Mouse (Mus musculus) G1E (cell line): ENCODE measurements around the gene Prr11. TPM values are rescaled to one million over a fixed set of nuclear protein-coding genes. Genes with fewer than 3 reads are reported as not detected.
A peak's percentile ranks its signal among the peaks of the same experiment; 100 is the strongest.
"Not testable (repeated sequence)": the region's sequence is repeated elsewhere in the genome, so short reads cannot be mapped to it uniquely, and the experiment has no call there.

Experiments used
- ATAC-seq: 2 replicates; pipeline ENCODE4 v1.8.0; 2016; ENCODE audit warnings: mild to moderate bottlenecking; ENCODE audit not compliant: insufficient number of reproducible peaks, poor library complexity, low FRiP score, severe bottlenecking; ENCODE audit errors: extremely low read depth
- DNase-seq: peaks from one replicate; pipeline ENCODE4 v3.0.0; 2012; ENCODE audit warnings: low spot score
- H3K27me3 ChIP-seq: 2 replicates; pipeline ENCODE4 v1.6.1; 2012; ENCODE audit warnings: mild to moderate bottlenecking, low read length, inconsistent platforms; ENCODE audit not compliant: insufficient read depth
- H3K36me3 ChIP-seq: replicated peaks from 2 replicates; pipeline ENCODE3; 2012; ENCODE audit warnings: mild to moderate bottlenecking, inconsistent platforms
- H3K4me1 ChIP-seq: 2 replicates; pipeline ENCODE4 v1.6.1; 2012; ENCODE audit warnings: low read depth, low read length, inconsistent platforms, mixed read lengths; ENCODE audit not compliant: insufficient read depth
- H3K4me3 ChIP-seq: 2 replicates; pipeline ENCODE4 v1.5.1; 2012; ENCODE audit warnings: low read depth, mild to moderate bottlenecking, inconsistent platforms, low read length, moderate library complexity, mixed read lengths
- H3K9me3 ChIP-seq: replicated peaks from 2 replicates; pipeline ENCODE4 v1.6.1; 2012; ENCODE audit warnings: inconsistent platforms
- CTCF ChIP-seq: IDR thresholded peaks from 2 replicates; pipeline ENCODE4 v1.5.1; 2012; ENCODE audit warnings: low read depth, low read length, inconsistent platforms, mixed read lengths
- GATA1 ChIP-seq: IDR thresholded peaks from 2 replicates; pipeline ENCODE4 v1.6.1; 2012; ENCODE audit warnings: borderline replicate concordance, low read length, inconsistent platforms, mixed read lengths
- GATA2 ChIP-seq: IDR thresholded peaks from 2 replicates; pipeline ENCODE4 v1.6.1; 2012; ENCODE audit warnings: low read depth, low read length, inconsistent platforms, borderline replicate concordance
- POLR2AphosphoS5 ChIP-seq: IDR thresholded peaks from 2 replicates; pipeline ENCODE4 v1.6.1; 2012; ENCODE audit warnings: low read depth, low read length, inconsistent platforms; ENCODE audit not compliant: insufficient replicate concordance
- TAL1 ChIP-seq: conservative IDR thresholded peaks from 2 replicates; pipeline ENCODE4 v1.6.1; 2012; ENCODE audit warnings: low read depth, low read length, inconsistent platforms, mixed read lengths
- polyA plus RNA-seq: library from polyadenylated mRNA; stranded (reverse); fragments of >175 nt; gene quantifications from 2 replicates; pipeline ENCODE4 v1.2.3, GENCODE M21; 2012
- total RNA-seq, 2 experiments: library from RNA; stranded (forward) in 1 of 2; stranded (reverse) in 1 of 2; fragments of 200-1000 nt in 1 of 2; fragments of >200 nt in 1 of 2; fragmentation: Nextera tagmentation in 1 of 2; gene quantifications; 2 replicates each; pipeline ENCODE4 v1.2.3; 2014 to 2017

The Prr11 gene
- total and polyA plus RNA-seq, 3 experiments, result 1.2 to 75.6 (median 9.1) TPM

GRCm38 (mm10) chr11:87060410-87060809 is 48.1 kb downstream of the Prr11 start:
- DNase-seq, result no peak
- TF ChIP-seq POLR2AphosphoS5 (no peak), GATA2 (no peak), TAL1 (no peak), CTCF (no peak)

GRCm38 (mm10) chr11:87056286-87056685 is 52.2 kb downstream of the Prr11 start:
- Histone ChIP-seq H3K4me1 (no peaks in the 10 kb centered on the region), H3K36me3 (no peaks in the 10 kb centered on the region), H3K4me3 (no peak overlapping the region), H3K9me3 (no peaks in the 10 kb centered on the region), H3K27me3 (peaks cover 3% of the 10 kb centered on the region; the same call in 1 of the 2 replicates)
- TF ChIP-seq GATA1, result no peak
- TF ChIP-seq POLR2AphosphoS5, result no peak
- TF ChIP-seq GATA2, result no peak
- no peak for TF ChIP-seq TAL1
- no peak for TF ChIP-seq CTCF
- ATAC-seq (no peak), DNase-seq (no peak)

More at GRCm38 (mm10) chr11:87060410-87060809, 48.1 kb downstream of the Prr11 start:
- H3K27me3 ChIP-seq, result peaks cover 4% of the 10 kb centered on the region; the same call in 1 of the 2 replicates
- no peaks in the 10 kb centered on the region for H3K36me3 ChIP-seq
- no peak overlapping the region for H3K4me3 ChIP-seq
- ATAC-seq, result no peak
- H3K9me3 ChIP-seq, result no peaks in the 10 kb centered on the region
- H3K4me1 ChIP-seq, result no peaks in the 10 kb centered on the region

- not testable (repeated sequence) for H3K36me3 ChIP-seq, ATAC-seq, H3K4me3 ChIP-seq, H3K27me3 ChIP-seq, DNase-seq, H3K9me3 ChIP-seq
- peaks cover 21% of the 10 kb centered on the region for H3K4me1 ChIP-seq
Observed at GRCm38 (mm10) chr11:87048900-87049299, 59.6 kb downstream of the Prr11 start.

GRCm38 (mm10) chr11:87046968-87047367 is 61.5 kb downstream of the Prr11 start:
- Histone ChIP-seq H3K9me3 (no peaks in the 10 kb centered on the region), H3K36me3 (no peaks in the 10 kb centered on the region), H3K4me3 (no peak overlapping the region), H3K27me3 (peaks cover under 1% of the 10 kb centered on the region; the same call in 1 of the 2 replicates), H3K4me1 (peaks cover 21% of the 10 kb centered on the region)
- DNase-seq (no peak), ATAC-seq (no peak)
- TF ChIP-seq GATA1 (no peak), TAL1 (peak; percentile 57)

- Histone ChIP-seq H3K4me3 (no peak overlapping the region), H3K27me3 (no peaks in the 10 kb centered on the region), H3K4me1 (peaks cover 19% of the 10 kb centered on the region), H3K36me3 (no peaks in the 10 kb centered on the region), H3K9me3 (no peaks in the 10 kb centered on the region)
- ATAC-seq, result no peak
- TF ChIP-seq GATA1 (no peak), POLR2AphosphoS5 (no peak), GATA2 (no peak), TAL1 (no peak), CTCF (no peak)
- no peak for DNase-seq
Observed at GRCm38 (mm10) chr11:87043052-87043451, 65.5 kb downstream of the Prr11 start.

- DNase-seq (no peak), ATAC-seq (no peak)
- TF ChIP-seq POLR2AphosphoS5 (no peak), CTCF (no peak), TAL1 (no peak), GATA2 (no peak), GATA1 (no peak)
- H3K4me3 ChIP-seq, result no peak overlapping the region
- H3K27me3 ChIP-seq, result no peaks in the 10 kb centered on the region
- H3K36me3 ChIP-seq, result no peaks in the 10 kb centered on the region
- H3K4me1 ChIP-seq, result no peaks in the 10 kb centered on the region; the same call in 1 of the 2 replicates
- no peaks in the 10 kb centered on the region for H3K9me3 ChIP-seq
Observed at GRCm38 (mm10) chr11:87039307-87039963, 69.1 kb downstream of the Prr11 start.

Other genes with a start within 250 kb of the Prr11 start
- gene Ypel2, start 115.0 kb downstream of the Prr11 start, total RNA-seq (2014; fragmentation: Nextera tagmentation), result 4.8 and 7.0 TPM in 2 replicates
- gene Ypel2, start 115.0 kb downstream of the Prr11 start, total RNA-seq (2017), result 6.1 and 8.2 TPM in 2 replicates
- 1.2 and 1.5 TPM in 2 replicates for gene Ypel2, start 115.0 kb downstream of the Prr11 start, polyA plus RNA-seq
- gene Gdpd1, start 34.6 kb downstream of the Prr11 start, total RNA-seq (2014; fragmentation: Nextera tagmentation), result 1.5 and 4.1 TPM in 2 replicates
- gene Gdpd1, start 34.6 kb downstream of the Prr11 start, total RNA-seq (2017), result 0.52 and 0.87 TPM in 2 replicates
- 0.05 and 0.08 TPM in 2 replicates for gene Gdpd1, start 34.6 kb downstream of the Prr11 start, polyA plus RNA-seq
- gene Smg8, start 21.9 kb downstream of the Prr11 start, total RNA-seq (2014; fragmentation: Nextera tagmentation), result 19.3 and 21.8 TPM in 2 replicates
- 20.2 and 20.5 TPM in 2 replicates for gene Smg8, start 21.9 kb downstream of the Prr11 start, total RNA-seq (2017)
- gene Smg8, start 21.9 kb downstream of the Prr11 start, polyA plus RNA-seq, result 3.5 and 5.7 TPM in 2 replicates
- gene Ska2, start 526 bp upstream of the Prr11 start, total RNA-seq (2014; fragmentation: Nextera tagmentation), result 35.5 and 63.7 TPM in 2 replicates
- 50.0 and 56.5 TPM in 2 replicates for gene Ska2, start 526 bp upstream of the Prr11 start, total RNA-seq (2017)
- gene Ska2, start 526 bp upstream of the Prr11 start, polyA plus RNA-seq, result 0.72 and 1.1 TPM in 2 replicates
- 34.0 and 41.2 TPM in 2 replicates for gene Trim37, start 18.4 kb upstream of the Prr11 start, total RNA-seq (2014; fragmentation: Nextera tagmentation)
- gene Trim37, start 18.4 kb upstream of the Prr11 start, total RNA-seq (2017), result 50.8 and 54.7 TPM in 2 replicates
- 14.5 and 19.7 TPM in 2 replicates for gene Trim37, start 18.4 kb upstream of the Prr11 start, polyA plus RNA-seq